Mouse (Mus musculus) forebrain, embryonic 14.5 days (tissue): Measurements from ENCODE around the gene Mcur1. TPM values are rescaled to one million over a fixed set of nuclear protein-coding genes. Genes with fewer than 3 reads are reported as not detected.

Experiments used
- ATAC-seq: fragments of 200-750 bp; cut with Nextera tagmentation; 2 replicates; pipeline ENCODE4 v1.8.0; 2017; ENCODE audit warnings: mild to moderate bottlenecking, moderate library complexity
- DNase-seq: peaks from one replicate; pipeline ENCODE4 v3.0.0-alpha.2; 2015; ENCODE audit warnings: low spot score
- H3K27ac ChIP-seq: fragments of 300-500 bp; sonication (generic); 2 replicates; pipeline ENCODE4 v1.5.1; 2014; ENCODE audit warnings: low read depth, mild to moderate bottlenecking, control low read depth, low read length, moderate library complexity
- H3K27me3 ChIP-seq: fragments of 300-500 bp; sonication (generic); replicated peaks from 2 replicates; pipeline ENCODE4 v1.6.1; 2014; ENCODE audit warnings: low read length, control low read depth, mixed read lengths; ENCODE audit not compliant: control insufficient read depth, insufficient read depth
- H3K36me3 ChIP-seq: fragments of 300-500 bp; sonication (generic); 2 replicates; pipeline ENCODE4 v1.6.1; 2014; ENCODE audit warnings: low read length, control low read depth; ENCODE audit not compliant: control insufficient read depth, insufficient read depth
- H3K4me1 ChIP-seq: fragments of 300-500 bp; sonication (generic); 2 replicates; pipeline ENCODE4 v1.6.1; 2014; ENCODE audit warnings: antibody characterized with exemption, low read length, control low read depth; ENCODE audit not compliant: control insufficient read depth, insufficient read depth
- H3K4me2 ChIP-seq: fragments of 300-500 bp; sonication (generic); 2 replicates; pipeline ENCODE4 v1.6.1; 2014; ENCODE audit warnings: mild to moderate bottlenecking, control low read depth, low read length
- H3K4me3 ChIP-seq: fragments of 300-500 bp; sonication (generic); 2 replicates; pipeline ENCODE4 v1.5.1; 2014; ENCODE audit warnings: low read depth, low read length, control low read depth
- H3K9ac ChIP-seq: fragments of 300-500 bp; sonication (generic); 2 replicates; pipeline ENCODE4 v1.6.1; 2014; ENCODE audit warnings: mild to moderate bottlenecking, low read length, control low read depth, moderate library complexity
- H3K9me3 ChIP-seq: fragments of 300-500 bp; sonication (generic); replicated peaks from 2 replicates; pipeline ENCODE4 v1.6.1; 2016; ENCODE audit warnings: low read length, control low read depth, mixed read lengths; ENCODE audit not compliant: control insufficient read depth
- WGBS: fragments of 180-500 bp; shearing (Covaris S2); extraction: QIAGEN DNeasy Blood & Tissue Kit; methylation state at CpG from one replicate; pipeline ENCODE4 v1.1.7; 2014; 5-methylcytosine and 5-hydroxymethylcytosine counted together
- polyA plus RNA-seq: library from polyadenylated mRNA; unstranded; fragments of >200 nt; fragmentation: Nextera tagmentation; extraction: Ambion mirVana; gene quantifications from 2 replicates; pipeline ENCODE4 v1.2.1, GENCODE M21; 2014

The Mcur1 gene
- polyA plus RNA-seq, 1 experiment from 2014 or later: 7.2 TPM

DNA sequence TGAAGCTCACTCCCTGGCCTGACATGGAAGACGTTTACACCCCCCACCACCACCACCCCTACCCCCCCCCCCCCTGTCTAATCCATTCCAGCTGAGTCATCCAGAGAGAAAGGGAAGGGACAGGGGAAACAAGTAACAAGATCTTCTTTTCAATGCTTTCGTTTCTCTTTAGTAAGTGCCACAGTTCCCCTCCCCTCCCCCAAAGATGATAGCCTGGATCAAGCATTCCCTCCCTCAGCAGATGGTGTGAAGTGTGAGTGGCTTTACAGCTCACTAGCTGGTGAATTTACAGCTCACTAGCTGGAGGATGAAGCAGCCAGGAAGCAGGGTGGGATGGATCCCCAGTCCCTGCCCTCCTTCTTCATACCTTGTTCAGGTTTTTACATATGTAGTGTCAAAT, 63.3 kb downstream of the Mcur1 start:
- DNase-seq (peak; percentile 61), ATAC-seq (peak; percentile 37; the same call in 1 of the 2 replicates)
- H3K27ac ChIP-seq: no peak overlapping the region
- H3K4me2 ChIP-seq: no peak overlapping the region
- no peaks in the 10 kb centered on the region for H3K27me3 ChIP-seq
- H3K9me3 ChIP-seq: no peaks in the 10 kb centered on the region
- 0% methylated on average over 2 of the region's 2 CpGs for WGBS
- H3K4me1 ChIP-seq: no peaks in the 10 kb centered on the region; the same call in 1 of the 2 replicates
- H3K9ac ChIP-seq: no peak overlapping the region
- H3K4me3 ChIP-seq: no peak overlapping the region
- H3K36me3 ChIP-seq: no peaks in the 10 kb centered on the region

DNA sequence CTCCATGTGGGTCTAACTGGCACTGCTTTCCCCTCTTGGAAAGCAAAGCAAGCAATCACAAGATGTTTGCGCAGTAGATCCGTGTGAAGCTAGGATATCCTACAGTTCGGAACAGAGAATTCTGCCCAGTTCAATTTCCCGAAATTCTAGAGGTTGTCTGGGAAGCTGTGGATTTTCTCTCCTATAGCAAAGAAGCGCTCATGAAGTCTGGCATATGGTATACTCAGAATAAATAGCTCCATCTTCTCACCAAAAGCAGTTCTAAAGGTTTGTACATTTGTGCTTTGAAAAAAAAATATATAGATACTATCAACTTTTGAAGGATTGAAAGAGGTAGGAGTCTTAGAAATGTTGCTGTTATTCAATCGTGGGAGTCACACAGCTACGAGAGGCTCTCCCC, 64.3 kb downstream of the Mcur1 start:
- Histone ChIP-seq H3K36me3 (no peaks in the 10 kb centered on the region), H3K4me2 (no peak overlapping the region), H3K9ac (no peak overlapping the region), H3K9me3 (no peaks in the 10 kb centered on the region), H3K4me3 (no peak overlapping the region), H3K4me1 (no peaks in the 10 kb centered on the region; the same call in 1 of the 2 replicates), H3K27me3 (no peaks in the 10 kb centered on the region), H3K27ac (no peak overlapping the region)
- no peak for DNase-seq
- ATAC-seq: no peak
- 87% methylated on average over 7 of the region's 7 CpGs for WGBS

DNA sequence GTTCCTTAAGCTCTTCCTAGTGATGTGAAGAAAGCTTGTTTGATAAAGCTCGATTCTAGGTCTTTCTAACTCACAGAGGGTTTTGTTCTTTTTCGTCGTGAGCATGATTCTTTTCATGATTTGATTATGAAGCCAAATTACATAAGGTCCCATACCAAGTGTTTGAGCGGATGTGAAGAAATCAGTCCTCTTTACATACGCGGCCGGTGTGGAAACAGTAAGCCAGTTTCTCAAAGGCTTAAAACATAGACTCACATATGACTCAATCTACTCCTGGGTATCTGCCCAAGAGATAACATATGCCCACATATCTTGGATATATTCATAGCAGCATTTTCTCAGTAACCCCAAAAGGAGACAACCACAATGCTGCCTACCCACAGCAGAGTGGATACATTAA, 66.3 kb downstream of the Mcur1 start:
- no peak overlapping the region for H3K9ac ChIP-seq
- no peaks in the 10 kb centered on the region for H3K36me3 ChIP-seq
- DNase-seq: no peak
- H3K4me2 ChIP-seq: no peak overlapping the region
- no peaks in the 10 kb centered on the region for H3K9me3 ChIP-seq
- WGBS: 95% methylated on average over 7 of the region's 7 CpGs
- ATAC-seq: no peak
- no peaks in the 10 kb centered on the region; the same call in 1 of the 2 replicates for H3K4me1 ChIP-seq
- no peak overlapping the region for H3K27ac ChIP-seq
- no peaks in the 10 kb centered on the region for H3K27me3 ChIP-seq
- no peak overlapping the region for H3K4me3 ChIP-seq

DNA sequence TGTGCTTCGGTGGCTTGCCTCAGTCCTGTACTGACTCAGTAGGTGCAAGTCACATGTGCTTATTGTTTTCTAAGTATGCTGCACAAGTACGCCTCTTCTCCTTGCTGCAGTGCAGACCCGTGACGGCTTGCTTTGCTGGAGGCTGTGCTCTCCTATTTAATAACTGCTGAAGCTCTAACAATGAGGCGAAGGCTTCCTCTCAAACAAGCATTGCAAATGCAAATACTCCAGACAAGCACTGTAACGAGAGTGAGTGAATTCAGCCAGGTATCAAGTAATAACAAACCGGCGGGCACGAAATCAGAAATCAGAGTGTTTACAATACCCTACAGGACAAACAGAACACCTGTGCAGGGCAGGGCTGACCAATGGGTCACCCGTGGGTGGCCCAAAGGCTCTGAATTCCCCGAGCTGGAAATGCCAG, 66.9 kb downstream of the Mcur1 start:
- Histone ChIP-seq H3K27ac (no peak overlapping the region), H3K4me2 (no peak overlapping the region), H3K4me1 (no peaks in the 10 kb centered on the region; the same call in 1 of the 2 replicates), H3K36me3 (no peaks in the 10 kb centered on the region), H3K9me3 (no peaks in the 10 kb centered on the region), H3K9ac (no peak overlapping the region), H3K27me3 (no peaks in the 10 kb centered on the region), H3K4me3 (no peak overlapping the region)
- 0 out of 2 replicates have a peak, but pooled peaks have one; percentile 32 for ATAC-seq
- 63% methylated on average over 11 of the region's 11 CpGs for WGBS
- no peak for DNase-seq

Other genes with a start within 250 kb of the Mcur1 start
- gene Sirt5, start 194.7 kb downstream of the Mcur1 start, polyA plus RNA-seq: 34.2 and 35.9 TPM in 2 replicates
- 175 and 196 TPM in 2 replicates for gene Nol7, start 161.8 kb downstream of the Mcur1 start, polyA plus RNA-seq
- 15.4 and 16.4 TPM in 2 replicates for gene Ranbp9, start 78.9 kb downstream of the Mcur1 start, polyA plus RNA-seq
- gene Rnf182, start 55.5 kb upstream of the Mcur1 start, polyA plus RNA-seq: 35.0 and 46.6 TPM in 2 replicates
- 9.1 and 9.2 TPM in 2 replicates for gene Cd83, start 224.6 kb upstream of the Mcur1 start, polyA plus RNA-seq